Mouse (Mus musculus): Measurements from ENCODE around the gene Rprd1b.

- TF ChIP-seq CTCF (IDR thresholded peaks at IDR 0.05; ENCODE audit: extremely low read depth, insufficient read depth, low read length), result no peak
- no peak for TF ChIP-seq POLR2A (IDR thresholded peaks at IDR 0.05; ENCODE audit: extremely low read depth, insufficient read depth, low read length)
Observed at GRCm38 (mm10) chr2:158035813-158036212, 7.5 kb downstream of the Rprd1b start.

Data from cortical plate, adult 2 months (tissue).